Mouse (Mus musculus) stomach, postnatal 0 days (tissue): ENCODE data around the gene Dctn2. TPM values are rescaled to one million over a fixed set of nuclear protein-coding genes. Genes with fewer than 3 reads are reported as not detected.

Experiments used
- ATAC-seq: fragments of 200-750 bp; cut with Nextera tagmentation; 2 replicates; pipeline ENCODE4 v1.8.0; 2017; ENCODE audit not compliant: low FRiP score, low TSS enrichment
- DNase-seq: peaks from one replicate; pipeline ENCODE4 v3.0.0-alpha.2; 2016; ENCODE audit warnings: low spot score
- H3K27ac ChIP-seq: fragments of 300-500 bp; sonication (generic); replicated peaks from 2 replicates; pipeline ENCODE4 v1.5.1; 2014; ENCODE audit warnings: mild to moderate bottlenecking, control low read depth
- H3K27me3 ChIP-seq: fragments of 300-500 bp; sonication (generic); 2 replicates; pipeline ENCODE4 v1.6.1; 2014; ENCODE audit warnings: low read length; ENCODE audit not compliant: control insufficient read depth, insufficient read depth
- H3K36me3 ChIP-seq: fragments of 300-500 bp; sonication (generic); 2 replicates; pipeline ENCODE4 v1.6.1; 2014; ENCODE audit warnings: low read length, mixed read lengths; ENCODE audit not compliant: control insufficient read depth, insufficient read depth
- H3K4me1 ChIP-seq: fragments of 300-500 bp; sonication (generic); replicated peaks from 2 replicates; pipeline ENCODE4 v1.6.1; 2014; ENCODE audit warnings: antibody characterized with exemption; ENCODE audit not compliant: control insufficient read depth, insufficient read depth
- H3K4me2 ChIP-seq: fragments of 300-500 bp; sonication (generic); replicated peaks from 2 replicates; pipeline ENCODE4 v1.6.1; 2014; ENCODE audit warnings: low read depth, mild to moderate bottlenecking, control low read depth, moderate library complexity
- H3K4me3 ChIP-seq: fragments of 300-500 bp; sonication (generic); 2 replicates; pipeline ENCODE4 v1.5.1; 2014; ENCODE audit warnings: low read depth, low read length, control low read depth
- H3K9ac ChIP-seq: fragments of 300-500 bp; sonication (generic); 2 replicates; pipeline ENCODE4 v1.6.1; 2014; ENCODE audit warnings: mild to moderate bottlenecking, low read length, control low read depth, mixed read lengths
- H3K9me3 ChIP-seq: fragments of 300-500 bp; sonication (generic); 2 replicates; pipeline ENCODE4 v1.6.1; 2016; ENCODE audit warnings: low read length; ENCODE audit not compliant: control insufficient read depth
- CTCF ChIP-seq: IDR thresholded peaks from 2 replicates; pipeline ENCODE4 v1.5.1; 2016; ENCODE audit warnings: antibody characterized with exemption, low read depth, mild to moderate bottlenecking, moderate library complexity
- EP300 ChIP-seq: optimal IDR thresholded peaks from 2 replicates; pipeline ENCODE3; 2016; ENCODE audit warnings: antibody characterized with exemption
- WGBS: fragments of 180-500 bp; shearing (Covaris S2); extraction: QIAGEN DNeasy Blood & Tissue Kit; methylation state at CpG from one replicate; pipeline ENCODE4 v1.1.7; 2014; 5-methylcytosine and 5-hydroxymethylcytosine counted together
- polyA plus RNA-seq: library from polyadenylated mRNA; unstranded; fragments of >200 nt; fragmentation: Nextera tagmentation; extraction: Ambion mirVana; gene quantifications from 2 replicates; pipeline ENCODE4 v1.2.1, GENCODE M21; 2015

Dctn2 gene
- polyA plus RNA-seq, 1 experiment from 2014 or later, result 134 TPM

- Histone ChIP-seq H3K9ac (no peak overlapping the region), H3K4me3 (no peak overlapping the region), H3K4me2 (no peak overlapping the region), H3K4me1 (peaks cover 10% of the 10 kb centered on the region; the same call in 1 of the 2 replicates), H3K27ac (no peak overlapping the region), H3K9me3 (no peaks in the 10 kb centered on the region), H3K36me3 (no peaks in the 10 kb centered on the region), H3K27me3 (no peaks in the 10 kb centered on the region)
- DNase-seq, result no peak
- no peak for TF ChIP-seq CTCF
- no peak for TF ChIP-seq EP300
- ATAC-seq, result no peak
- 73% methylated on average over 7 of the region's 7 CpGs for WGBS
Observed at GRCm38 (mm10) chr10:127330212-127330611, 64.0 kb downstream of the Dctn2 start.

Other genes starting within 250 kb of the Dctn2 start
- 58.9 and 61.3 TPM in 2 replicates for gene Tsfm, start 235.5 kb upstream of the Dctn2 start, polyA plus RNA-seq
- 32.4 and 36.8 TPM in 2 replicates for gene Mettl1, start 225.0 kb upstream of the Dctn2 start, polyA plus RNA-seq
- gene Eef1akmt3, start 224.9 kb upstream of the Dctn2 start, polyA plus RNA-seq, result 1.2 and 1.3 TPM in 2 replicates
- gene Cyp27b1, start 218.1 kb upstream of the Dctn2 start, polyA plus RNA-seq, result 0.13 TPM in 1 of 2 replicates, not detected in the other
- gene March9, start 206.2 kb upstream of the Dctn2 start, polyA plus RNA-seq, result 0.75 and 0.81 TPM in 2 replicates
- 469 and 472 TPM in 2 replicates for gene Cdk4, start 202.8 kb upstream of the Dctn2 start, polyA plus RNA-seq
- gene Tspan31, start 196.1 kb upstream of the Dctn2 start, polyA plus RNA-seq, result 82.8 and 87.7 TPM in 2 replicates
- gene Agap2, start 191.1 kb upstream of the Dctn2 start, polyA plus RNA-seq, result 0.04 and 0.08 TPM in 2 replicates
- 81.9 and 82.0 TPM in 2 replicates for gene Os9, start 145.2 kb upstream of the Dctn2 start, polyA plus RNA-seq
- gene B4galnt1, start 101.1 kb upstream of the Dctn2 start, polyA plus RNA-seq, result 45.9 and 65.4 TPM in 2 replicates
- 0.70 and 0.76 TPM in 2 replicates for gene Slc26a10, start 85.7 kb upstream of the Dctn2 start, polyA plus RNA-seq
- gene Arhgef25, start 76.3 kb upstream of the Dctn2 start, polyA plus RNA-seq, result 25.3 and 29.7 TPM in 2 replicates
- gene Dtx3, start 70.6 kb upstream of the Dctn2 start, polyA plus RNA-seq, result 27.8 and 32.9 TPM in 2 replicates
- gene Pip4k2c, start 54.8 kb upstream of the Dctn2 start, polyA plus RNA-seq, result 23.2 and 26.0 TPM in 2 replicates
- gene Kif5a, start 3.0 kb upstream of the Dctn2 start, polyA plus RNA-seq, result 2.2 and 2.3 TPM in 2 replicates
- gene Mbd6, start 22.6 kb downstream of the Dctn2 start, polyA plus RNA-seq, result 8.5 and 8.9 TPM in 2 replicates
- 66.6 and 70.4 TPM in 2 replicates for gene Mars, start 45.4 kb downstream of the Dctn2 start, polyA plus RNA-seq
- gene Arhgap9, start 55.6 kb downstream of the Dctn2 start, polyA plus RNA-seq, result 5.2 and 5.7 TPM in 2 replicates
- gene Gli1, start 75.6 kb downstream of the Dctn2 start, polyA plus RNA-seq, result 2.3 and 2.4 TPM in 2 replicates
- 0.02 and 0.12 TPM in 2 replicates for gene Inhbe, start 88.0 kb downstream of the Dctn2 start, polyA plus RNA-seq
- 0.15 TPM in 1 of 2 replicates, not detected in the other for gene Inhbc, start 104.1 kb downstream of the Dctn2 start, polyA plus RNA-seq
- gene R3hdm2, start 114.0 kb downstream of the Dctn2 start, polyA plus RNA-seq, result 14.3 and 17.6 TPM in 2 replicates
- gene Stac3, start 235.3 kb downstream of the Dctn2 start, polyA plus RNA-seq, result 0.23 and 0.40 TPM in 2 replicates
- gene Ndufa4l2, start 248.6 kb downstream of the Dctn2 start, polyA plus RNA-seq, result 58.2 and 72.8 TPM in 2 replicates